Comparison of ENCODE assay signal across 8 mouse cellular contexts in the genomic region with DNA sequence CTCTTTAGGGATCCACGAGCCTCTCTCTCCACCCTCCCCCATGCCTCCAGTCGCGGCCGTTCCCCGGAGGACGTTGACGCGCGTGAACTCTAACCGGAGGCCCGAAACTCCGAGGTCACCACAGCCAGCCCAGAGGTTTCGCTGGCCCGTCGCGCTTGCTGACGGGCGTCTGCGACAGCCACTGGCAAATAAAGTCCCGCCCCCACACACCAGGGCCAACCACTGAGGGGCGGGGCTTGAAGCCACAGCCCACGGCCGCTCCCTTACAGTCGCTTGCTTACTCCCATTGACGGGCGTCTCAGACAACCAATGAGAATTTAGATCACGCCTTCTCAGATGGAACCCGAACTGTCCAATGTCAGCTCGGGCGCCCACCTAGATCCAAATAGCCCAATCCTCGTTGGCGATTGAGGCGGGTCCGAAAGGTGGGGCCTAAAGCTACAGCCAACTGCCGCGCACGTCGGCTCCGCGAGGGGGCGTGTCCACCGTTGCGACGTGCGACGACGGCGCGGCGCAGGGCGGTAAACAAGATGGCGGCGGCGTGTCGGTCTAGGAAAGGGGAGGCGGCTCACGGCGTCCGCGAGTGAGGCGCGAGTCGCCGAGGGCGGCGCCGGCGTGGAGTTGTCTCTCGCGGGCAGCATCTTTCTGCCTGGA. TPM values are rescaled to one million over a fixed set of nuclear protein-coding genes. Genes with fewer than 3 reads are reported as not detected.
DNase-seq lines count a peak whose midpoint lies in the region; ATAC-seq lines count a peak whose summit lies in the region.

A gene (plus strand): TSS at position 514 of the 654 bp plus-strand sequence.

- no peaks in the 10 kb centered on the region for H3K36me3 ChIP-seq in hindbrain, embryonic 11.5 days (ENCODE audit: control insufficient read depth, insufficient read depth, low read length)

- WGBS in hindbrain, embryonic 11.5 days = under 1% methylated on average over 66 of the region's 70 CpGs

- peak within 1 kb of the TSS; percentile 84 for H3K9ac ChIP-seq in hindbrain, embryonic 11.5 days (ENCODE audit: low read depth, low read length)

- peaks cover 16% of the 10 kb centered on the region for H3K4me1 ChIP-seq in hindbrain, embryonic 11.5 days (replicated peaks; ENCODE audit: control insufficient read depth, insufficient read depth, low read length)

- H3K27ac ChIP-seq in hindbrain, embryonic 11.5 days (ENCODE audit: low read depth, low read length) = peak within 1 kb of the TSS; percentile 65

- no peaks in the 10 kb centered on the region for H3K27me3 ChIP-seq in hindbrain, embryonic 11.5 days (ENCODE audit: control insufficient read depth, insufficient read depth, low read length)

- DNase-seq in Muller cell, postnatal 12 days (ENCODE audit: inconsistent ontology term) = peak; percentile 99
- DNase-seq in cerebellum, adult 9-11 months = peak; percentile 100
- DNase-seq in frontal cortex, adult 2 months (ENCODE audit: extremely low spot score in 1 of 2, low spot score in 1 of 2) = peak; percentile 100
- DNase-seq in hindbrain, embryonic 11.5 days (ENCODE audit: low spot score) = peak; percentile 99
- peak; percentile 99 for DNase-seq in layer of hippocampus, postnatal 10 days (ENCODE audit: low spot score in 2 of 2)
- peak; percentile 100 for DNase-seq in lung, postnatal 10 days
- DNase-seq in ovary, postnatal 36 days (ENCODE audit: low spot score) = peak; percentile 96
- peak; percentile 98 for DNase-seq in thymus, postnatal 25 days

- no peaks in the 10 kb centered on the region for H3K9me3 ChIP-seq in hindbrain, embryonic 11.5 days (ENCODE audit: control insufficient read depth, low read length)

- peak; percentile 99 for ATAC-seq in hindbrain, embryonic 11.5 days (ENCODE audit: low FRiP score)

- H3K4me3 ChIP-seq in hindbrain, embryonic 11.5 days (ENCODE audit: low read depth, low read length) = peak within 1 kb of the TSS; percentile 94

- H3K4me2 ChIP-seq in hindbrain, embryonic 11.5 days (replicated peaks; ENCODE audit: low read depth, low read length) = peak within 1 kb of the TSS; percentile 58

RNA-seq across cellular contexts. Expression of the gene that starts here (rescaled TPM):
- 93.8 and 96.3 TPM in 2 replicates for polyA plus RNA-seq in frontal cortex, adult 2 months (2012; rRNA removed)
- polyA plus RNA-seq in hindbrain, embryonic 11.5 days (2014; fragmentation: Nextera tagmentation; extraction: Ambion mirVana) = 21.3 and 26.8 TPM in 2 replicates
- 10 to 100 TPM; 77.1 to 88.3 TPM for total RNA-seq in layer of hippocampus, postnatal 10 days (2021)

Comparison
In these comparisons a context has a peak if more than half of its experiments do, and no peak if none do; other contexts are left out.
1. Peak in every context shown above with its lines: DNase-seq, ATAC-seq, H3K4me3 ChIP-seq and H3K27ac ChIP-seq.